Mouse (Mus musculus): ENCODE data around the gene Cic. TPM values are rescaled to one million over a fixed set of nuclear protein-coding genes. Genes with fewer than 3 reads are reported as not detected.

Cic gene
- 44.2 and 45.0 TPM in 2 replicates for polyA plus RNA-seq (2016; fragmentation: Nextera tagmentation; extraction: Ambion mirVana)

- WGBS, result under 1% methylated on average over 29 of the region's 29 CpGs
- Histone ChIP-seq H3K9ac (peak within 1 kb of the TSS; percentile 84), H3K4me3 (peak within 1 kb of the TSS; percentile 82), H3K27ac (peak within 1 kb of the TSS; percentile 75), H3K4me2 (replicated peaks) (peak within 1 kb of the TSS; percentile 80), H3K36me3 (peaks cover 16% of the 10 kb centered on the region), H3K27me3 (replicated peaks) (no peaks in the 10 kb centered on the region; the same call in 1 of the 2 replicates), H3K9me3 (no peaks in the 10 kb centered on the region), H3K4me1 (peaks cover 21% of the 10 kb centered on the region)
- peak; percentile 89 for ATAC-seq (ENCODE audit: low FRiP score, low read depth)
Measured at GRCm38 (mm10) chr7:25267301-25267750, at the start of gene Cic. Gene Cic, plus strand, starts transcription at chr7:25267704.

GRCm38 (mm10) chr7:25218705-25219415 lies 48.6 kb upstream of the Cic start:
- Histone ChIP-seq H3K9ac (peak overlapping the region; percentile 64), H3K9me3 (no peaks in the 10 kb centered on the region), H3K4me3 (peak overlapping the region; percentile 49), H3K4me1 (peaks cover 35% of the 10 kb centered on the region), H3K4me2 (replicated peaks) (peak overlapping the region; percentile 98), H3K36me3 (peaks cover 4% of the 10 kb centered on the region), H3K27me3 (replicated peaks) (no peaks in the 10 kb centered on the region), H3K27ac (no peak overlapping the region)
- WGBS, result under 1% methylated on average over 53 of the region's 53 CpGs
- peak; percentile 25 for ATAC-seq (ENCODE audit: low FRiP score, low read depth)

GRCm38 (mm10) chr7:25219416-25219750 lies 48.1 kb upstream of the Cic start:
- Histone ChIP-seq H3K9ac (peak overlapping the region; percentile 64), H3K4me3 (peak overlapping the region; percentile 49), H3K36me3 (peaks cover 10% of the 10 kb centered on the region), H3K9me3 (no peaks in the 10 kb centered on the region), H3K4me1 (peaks cover 35% of the 10 kb centered on the region), H3K27ac (no peak overlapping the region), H3K27me3 (replicated peaks) (no peaks in the 10 kb centered on the region), H3K4me2 (replicated peaks) (peak overlapping the region; percentile 98)
- WGBS, result under 1% methylated on average over 16 of the region's 16 CpGs
- ATAC-seq (ENCODE audit: low FRiP score, low read depth), result peak; percentile 28

GRCm38 (mm10) chr7:25219756-25220456 lies 47.6 kb upstream of the Cic start:
- H3K4me2 ChIP-seq (replicated peaks), result peak overlapping the region; percentile 98
- no peaks in the 10 kb centered on the region for H3K9me3 ChIP-seq
- H3K4me1 ChIP-seq, result peaks cover 35% of the 10 kb centered on the region
- H3K9ac ChIP-seq, result peak overlapping the region; percentile 64
- peaks cover 15% of the 10 kb centered on the region for H3K36me3 ChIP-seq
- WGBS, result 3% methylated on average over 31 of the region's 31 CpGs
- no peaks in the 10 kb centered on the region for H3K27me3 ChIP-seq (replicated peaks)
- no peak overlapping the region; the same call in 1 of the 2 replicates for H3K27ac ChIP-seq
- ATAC-seq (ENCODE audit: low FRiP score, low read depth), result peak; percentile 73
- peak overlapping the region; percentile 49 for H3K4me3 ChIP-seq

GRCm38 (mm10) chr7:25220457-25221101 lies 46.9 kb upstream of the Cic start, which contains the start of gene Dedd2:
Gene Dedd2, minus strand, starts transcription at chr7:25220615.
- Histone ChIP-seq H3K4me1 (peaks cover 35% of the 10 kb centered on the region), H3K27ac (peak within 1 kb of the TSS; percentile 4; the same call in 1 of the 2 replicates), H3K4me3 (peak within 1 kb of the TSS; percentile 49), H3K36me3 (peaks cover 21% of the 10 kb centered on the region), H3K9me3 (no peaks in the 10 kb centered on the region), H3K4me2 (replicated peaks) (peak within 1 kb of the TSS; percentile 98), H3K9ac (peak within 1 kb of the TSS; percentile 64), H3K27me3 (replicated peaks) (no peaks in the 10 kb centered on the region)
- ATAC-seq (ENCODE audit: low FRiP score, low read depth), result no peak
- WGBS, result 10% methylated on average over 20 of the region's 20 CpGs

- peaks cover 35% of the 10 kb centered on the region for H3K4me1 ChIP-seq
- H3K27ac ChIP-seq, result peak within 1 kb of the TSS; percentile 4; the same call in 1 of the 2 replicates
- ATAC-seq (ENCODE audit: low FRiP score, low read depth), result peak; percentile 93
- H3K36me3 ChIP-seq, result peaks cover 29% of the 10 kb centered on the region
- under 1% methylated on average over 45 of the region's 45 CpGs for WGBS
- peak within 1 kb of the TSS; percentile 49 for H3K4me3 ChIP-seq
- H3K9me3 ChIP-seq, result no peaks in the 10 kb centered on the region
- H3K4me2 ChIP-seq (replicated peaks), result peak within 1 kb of the TSS; percentile 98
- H3K27me3 ChIP-seq (replicated peaks), result no peaks in the 10 kb centered on the region
- H3K9ac ChIP-seq, result peak within 1 kb of the TSS; percentile 54
Measured at GRCm38 (mm10) chr7:25221102-25221883, 46.2 kb upstream of the Cic start, which contains the start of gene Zfp526. Gene Zfp526, plus strand, starts transcription at chr7:25221425.

GRCm38 (mm10) chr7:25222275-25222967 lies 45.1 kb upstream of the Cic start:
- Histone ChIP-seq H3K9ac (0 out of 2 replicates have a peak overlapping the region, but pooled peaks have one; percentile 54), H3K4me1 (peaks cover 35% of the 10 kb centered on the region), H3K9me3 (no peaks in the 10 kb centered on the region), H3K4me2 (replicated peaks) (peak overlapping the region; percentile 98), H3K36me3 (peaks cover 40% of the 10 kb centered on the region), H3K27ac (no peak overlapping the region), H3K27me3 (replicated peaks) (no peaks in the 10 kb centered on the region), H3K4me3 (peak overlapping the region; percentile 49; the same call in 1 of the 2 replicates)
- ATAC-seq (ENCODE audit: low FRiP score, low read depth), result no peak
- 92% methylated on average over 10 of the region's 10 CpGs for WGBS

GRCm38 (mm10) chr7:25227523-25228300 lies 39.8 kb upstream of the Cic start:
- 88% methylated on average over 1 of the region's 1 CpGs for WGBS
- ATAC-seq (ENCODE audit: low FRiP score, low read depth), result no peak
- Histone ChIP-seq H3K9me3 (no peaks in the 10 kb centered on the region), H3K4me3 (no peak overlapping the region), H3K36me3 (peaks cover 93% of the 10 kb centered on the region), H3K4me1 (0 out of 2 replicates have a peak, but pooled peaks cover 3% of the 10 kb centered on the region), H3K9ac (no peak overlapping the region), H3K4me2 (replicated peaks) (no peak overlapping the region), H3K27ac (no peak overlapping the region), H3K27me3 (replicated peaks) (no peaks in the 10 kb centered on the region)

- Histone ChIP-seq H3K4me1 (peaks cover 5% of the 10 kb centered on the region), H3K27ac (no peak overlapping the region), H3K36me3 (peaks cover 94% of the 10 kb centered on the region), H3K9me3 (no peaks in the 10 kb centered on the region), H3K4me3 (no peak overlapping the region), H3K9ac (no peak overlapping the region), H3K4me2 (replicated peaks) (no peak overlapping the region), H3K27me3 (replicated peaks) (no peaks in the 10 kb centered on the region)
- ATAC-seq (ENCODE audit: low FRiP score, low read depth), result no peak
- 91% methylated on average over 9 of the region's 9 CpGs for WGBS
Measured at GRCm38 (mm10) chr7:25230690-25231285, 36.7 kb upstream of the Cic start.

- Histone ChIP-seq H3K27me3 (replicated peaks) (no peaks in the 10 kb centered on the region), H3K4me3 (no peak overlapping the region), H3K9ac (no peak overlapping the region), H3K4me1 (peaks cover 18% of the 10 kb centered on the region), H3K9me3 (no peaks in the 10 kb centered on the region), H3K36me3 (peaks cover 81% of the 10 kb centered on the region), H3K4me2 (replicated peaks) (no peak overlapping the region), H3K27ac (no peak overlapping the region)
- WGBS, result 68% methylated on average over 5 of the region's 5 CpGs
- no peak for ATAC-seq (ENCODE audit: low FRiP score, low read depth)
Measured at GRCm38 (mm10) chr7:25232101-25232648, 35.3 kb upstream of the Cic start.
